Mouse (Mus musculus) macrophage (primary cell): ENCODE results near the gene Cbr2. TPM values are rescaled to one million over a fixed set of nuclear protein-coding genes. Genes with fewer than 3 reads are reported as not detected.
"Not testable (repeated sequence)": the region's sequence is repeated elsewhere in the genome, so short reads cannot be mapped to it uniquely, and the experiment has no call there.

Experiments used
- H3K27ac ChIP-seq: fragments of 350-480 bp; formaldehyde crosslinking; 2 replicates; pipeline ENCODE4 v1.9.0; 2021
- H3K36me3 ChIP-seq: fragments of 350-480 bp; formaldehyde crosslinking; 2 replicates; pipeline ENCODE4 v1.9.0; 2021; ENCODE audit errors: inconsistent target
- H3K4me3 ChIP-seq: fragments of 350-480 bp; formaldehyde crosslinking; 2 replicates; pipeline ENCODE4 v1.9.0; 2021; ENCODE audit errors: inconsistent target
- H3K79me2 ChIP-seq: fragments of 350-480 bp; formaldehyde crosslinking; 2 replicates; pipeline ENCODE4 v1.9.0; 2021; ENCODE audit errors: inconsistent target
- WGBS: methylation state at CpG from one replicate; pipeline ENCODE4 v1.1.7; 2026; ENCODE audit warnings: inconsistent platforms; ENCODE audit not compliant: missing documents; 5-methylcytosine and 5-hydroxymethylcytosine counted together
- polyA plus RNA-seq: library from polyadenylated mRNA; stranded (reverse); fragments of 250-400 nt; gene quantifications from 3 replicates; pipeline ENCODE4 v1.2.4, GENCODE M21; 2018; ENCODE audit warnings: inconsistent platforms
- total RNA-seq, 78 experiments: library from RNA; depleted of rRNA; stranded (reverse); fragments of 250-400 nt; gene quantifications; 1 replicate in 9 of 78; 2 replicates in 24 of 78; 3 replicates in 43 of 78; 4 replicates in 2 of 78; pipeline ENCODE4 v1.2.4; 2018; ENCODE audit warnings: inconsistent platforms in 56 of 78

The Cbr2 gene
- 10 to 100 TPM in 5 of 26 experiments, 1 to 10 TPM in 19, not detected in 2; 1.0 to 16.7 (median 4.0) TPM for total RNA-seq (2018; cell fraction: chromatin; rRNA removed)
- 10 to 100 TPM in 19 of 26 experiments, 1 to 10 TPM in 7; 5.6 to 78.3 (median 25.1) TPM for total RNA-seq (2018; cell fraction: cytosol; rRNA removed)
- 10 to 100 TPM in 12 of 26 experiments, 1 to 10 TPM in 14; 1.7 to 44.5 (median 8.1) TPM for total RNA-seq (2018; cell fraction: nucleus; rRNA removed)
- 26.0 to 63.7 TPM (median 28.8 TPM) in 3 replicates for polyA plus RNA-seq

DNA sequence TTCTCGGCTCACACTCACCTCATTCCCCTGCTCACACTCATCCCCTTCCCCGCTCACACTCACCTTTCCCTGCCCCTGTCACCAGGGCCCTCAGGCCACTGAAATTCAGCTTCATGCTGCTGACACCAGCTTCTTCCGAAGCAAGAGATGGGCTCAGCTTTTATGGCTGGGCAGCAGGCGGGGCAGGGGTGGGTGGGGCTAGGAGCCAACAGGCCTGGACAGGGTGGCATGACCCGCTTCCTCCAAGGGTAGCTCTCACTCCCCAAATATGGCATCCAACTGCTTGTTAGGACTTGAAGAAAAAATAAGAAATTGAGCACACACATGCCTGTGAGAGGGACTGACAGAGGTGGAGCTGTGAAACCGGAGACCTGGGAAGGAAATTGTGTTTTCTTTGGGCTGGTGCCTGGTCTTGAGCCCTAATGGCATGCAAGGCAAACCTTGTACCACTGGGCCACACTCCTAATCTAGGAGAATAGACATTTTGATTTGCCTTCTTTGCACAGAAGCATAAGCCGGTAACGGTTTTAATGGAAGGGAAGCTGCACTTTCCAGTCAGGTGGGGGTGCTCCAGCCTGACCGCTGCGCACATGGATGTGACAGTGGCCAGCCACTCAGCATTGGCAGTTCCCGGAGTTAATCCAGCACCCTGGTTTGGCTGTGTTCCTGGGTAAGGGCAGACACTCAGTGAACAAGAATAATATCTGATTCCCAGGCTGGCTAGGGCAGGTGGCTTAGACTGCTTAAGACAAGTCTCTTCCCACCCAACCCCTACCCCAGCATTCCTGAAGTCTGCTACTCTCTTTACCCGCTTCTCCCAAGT lies at the start of gene Cbr2:
TSS of gene Cbr2 (minus strand) at position 257 of the 823 bp plus-strand sequence.
- H3K36me3 ChIP-seq = no peaks in the 10 kb centered on the region
- peak within 1 kb of the TSS; percentile 20 for H3K4me3 ChIP-seq
- peak within 1 kb of the TSS; percentile 77 for H3K27ac ChIP-seq
- 90% methylated on average over 12 of the region's 12 CpGs for WGBS
- H3K79me2 ChIP-seq = no peaks in the 10 kb centered on the region

DNA sequence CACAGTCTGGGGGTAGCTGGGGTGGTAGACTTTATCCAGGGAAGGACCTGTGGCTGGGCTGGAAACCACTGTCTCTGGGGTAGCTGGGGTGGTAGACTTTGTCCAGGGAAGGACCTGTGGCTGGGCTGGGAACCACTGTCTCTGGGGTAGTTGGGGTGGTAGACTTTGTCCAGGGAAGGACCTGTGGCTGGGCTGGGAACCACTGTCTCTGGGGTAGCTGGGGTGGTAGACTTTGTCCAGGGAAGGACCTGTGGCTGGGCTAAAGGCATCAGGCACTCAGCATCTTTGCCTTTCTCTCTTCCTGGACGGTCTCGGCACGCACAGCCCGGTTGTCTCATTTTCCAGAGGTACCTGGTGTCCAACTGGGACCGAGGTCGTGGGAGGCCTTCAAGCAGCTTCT lies 49.4 kb upstream of the Cbr2 start:
- not testable (repeated sequence) for H3K36me3 ChIP-seq, H3K27ac ChIP-seq, H3K4me3 ChIP-seq
- WGBS = 92% methylated on average over 5 of the region's 6 CpGs
- H3K79me2 ChIP-seq = peaks cover 15% of the 10 kb centered on the region

DNA sequence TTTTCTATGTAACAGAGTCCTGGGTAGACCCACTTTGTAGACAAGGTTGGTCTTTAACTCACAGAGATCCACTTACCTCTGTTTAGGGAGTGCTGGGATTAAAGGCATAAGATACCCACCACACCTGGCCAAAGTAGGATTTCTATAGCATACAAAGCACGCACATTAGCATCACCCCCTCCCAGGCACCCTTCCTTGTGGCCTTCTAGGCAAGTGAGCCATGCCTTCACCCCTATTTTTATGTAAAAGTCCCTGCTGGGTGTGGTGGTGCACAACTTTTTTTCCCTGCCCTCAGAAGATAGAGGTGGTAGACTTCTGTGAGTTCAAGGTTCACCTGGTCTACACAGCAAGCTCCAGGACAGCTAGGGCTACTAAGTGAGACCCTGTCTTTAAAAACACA lies 48.0 kb upstream of the Cbr2 start:
- no peak overlapping the region for H3K27ac ChIP-seq
- H3K36me3 ChIP-seq = no peaks in the 10 kb centered on the region
- H3K79me2 ChIP-seq = peaks cover 3% of the 10 kb centered on the region
- 100% methylated on average over 1 of the region's 1 CpGs for WGBS
- H3K4me3 ChIP-seq = no peak overlapping the region

DNA sequence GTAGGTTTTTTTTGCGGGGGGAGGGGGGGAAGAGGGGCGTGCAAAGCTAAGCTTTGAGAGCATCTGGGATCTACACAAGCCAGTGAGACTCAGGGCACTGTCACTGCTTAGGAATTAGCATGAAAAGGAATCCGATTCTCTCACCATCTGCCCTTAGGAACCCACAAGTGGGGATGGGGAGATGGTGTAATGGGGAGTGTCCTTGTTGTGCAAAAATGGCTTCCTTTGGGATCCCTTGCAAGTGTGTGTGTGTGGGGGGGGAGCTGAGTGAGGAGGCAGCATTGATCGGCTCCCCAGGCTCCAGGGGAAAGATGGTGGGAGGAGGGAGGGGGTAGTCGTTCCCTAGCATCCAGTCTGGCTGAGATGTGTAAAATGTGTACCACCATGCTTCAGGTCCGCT lies 45.2 kb upstream of the Cbr2 start:
- 53% methylated on average over 6 of the region's 6 CpGs for WGBS
- Histone ChIP-seq H3K36me3 (no peaks in the 10 kb centered on the region), H3K4me3 (no peak overlapping the region), H3K27ac (no peak overlapping the region), H3K79me2 (no peaks in the 10 kb centered on the region)

DNA sequence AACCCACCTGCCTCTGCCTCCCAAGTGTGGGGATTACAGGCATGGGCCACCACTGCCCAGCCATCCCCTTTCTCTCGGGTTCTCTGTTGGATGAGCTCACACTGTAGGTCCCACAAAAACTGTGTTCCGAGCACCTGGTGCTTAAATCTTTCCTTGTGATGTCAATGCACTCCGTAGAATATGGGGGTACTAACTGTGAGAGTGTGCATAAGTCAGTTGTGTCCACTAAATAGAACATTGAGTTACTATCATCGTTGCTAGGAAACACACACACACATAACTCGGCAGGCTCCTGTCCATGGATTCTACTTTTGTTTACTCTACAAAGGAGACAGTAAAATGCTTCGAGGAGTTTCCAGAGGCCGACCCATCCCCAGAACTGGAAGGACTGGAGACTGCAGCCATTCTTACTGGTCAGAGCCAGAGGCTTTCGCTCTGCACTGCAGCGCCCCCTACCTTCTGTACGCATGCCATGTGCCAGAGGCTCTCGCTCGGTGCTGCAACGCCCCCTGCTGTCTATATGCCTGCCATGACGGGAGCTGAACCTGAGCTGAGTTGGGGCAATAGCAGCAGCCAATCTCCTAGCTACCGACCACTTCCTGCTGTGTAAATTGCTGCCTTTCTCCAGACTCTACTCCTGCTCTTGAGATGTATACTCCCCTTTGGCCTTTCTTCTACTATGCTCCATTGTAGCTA lies 44.0 kb upstream of the Cbr2 start:
- 27% methylated on average over 15 of the region's 15 CpGs for WGBS

DNA sequence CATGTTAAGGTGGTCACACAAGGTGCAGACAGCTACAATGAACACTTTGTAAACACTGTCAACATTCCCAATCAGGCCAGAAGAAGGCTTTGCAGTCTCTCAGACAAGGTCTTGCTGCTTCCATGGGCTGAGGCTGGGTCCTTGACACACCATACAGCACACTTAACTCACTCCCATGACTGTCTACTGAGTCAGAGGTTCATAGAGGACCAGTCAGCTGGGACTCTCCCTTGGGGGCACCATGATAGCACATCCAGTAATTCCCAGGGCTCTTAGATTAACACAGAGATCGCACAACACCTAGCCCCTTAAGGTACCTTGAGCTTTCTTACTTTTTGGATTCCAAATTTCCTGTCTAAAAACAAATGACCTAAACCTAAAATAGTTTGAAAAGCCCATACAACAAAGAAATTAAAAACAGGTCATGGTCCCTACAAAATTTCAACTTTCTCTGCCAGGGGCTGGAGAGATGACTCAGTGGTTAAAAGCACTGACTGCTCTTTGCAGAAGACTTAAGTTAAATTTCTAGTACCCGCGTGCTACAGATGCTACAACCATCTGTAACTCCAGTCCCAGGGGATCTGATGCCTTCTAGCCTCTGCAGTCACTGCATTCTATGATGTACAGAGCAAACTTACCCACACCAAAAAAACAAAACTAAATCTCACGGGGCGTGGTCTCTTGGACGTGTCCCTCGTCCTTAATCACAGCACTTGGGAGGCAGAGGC lies 41.7 kb upstream of the Cbr2 start:
- Histone ChIP-seq H3K4me3 (no peak overlapping the region), H3K27ac (no peak overlapping the region), H3K79me2 (no peaks in the 10 kb centered on the region), H3K36me3 (no peaks in the 10 kb centered on the region)
- WGBS = 90% methylated on average over 7 of the region's 7 CpGs

More for the DNA sequence above, 44.0 kb upstream of the Cbr2 start:
- H3K4me3 ChIP-seq = no peak overlapping the region
- H3K36me3 ChIP-seq = no peaks in the 10 kb centered on the region
- H3K27ac ChIP-seq = no peak overlapping the region
- no peaks in the 10 kb centered on the region for H3K79me2 ChIP-seq

DNA sequence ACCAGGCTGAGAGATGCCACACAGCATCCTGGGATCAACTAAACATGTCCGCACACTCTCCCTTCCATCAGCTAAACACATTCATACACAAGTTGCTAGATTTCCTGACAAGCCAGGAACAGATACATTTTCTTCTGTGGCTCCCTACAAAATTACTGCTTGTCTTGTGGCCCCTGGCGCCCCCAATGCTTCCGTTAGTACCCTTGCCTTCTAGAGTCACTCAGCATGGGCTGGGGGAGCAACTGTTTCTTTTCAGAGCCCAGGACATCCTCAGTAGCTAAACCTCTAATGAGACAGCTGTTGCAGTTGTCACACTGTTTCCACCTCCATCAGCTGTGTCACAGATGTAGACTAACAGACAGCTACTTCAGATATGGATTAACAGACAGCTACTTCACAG lies 40.8 kb upstream of the Cbr2 start:
- 100% methylated on average over 3 of the region's 3 CpGs for WGBS
- H3K36me3 ChIP-seq = no peaks in the 10 kb centered on the region
- no peaks in the 10 kb centered on the region for H3K79me2 ChIP-seq
- no peak overlapping the region for H3K27ac ChIP-seq
- no peak overlapping the region for H3K4me3 ChIP-seq

DNA sequence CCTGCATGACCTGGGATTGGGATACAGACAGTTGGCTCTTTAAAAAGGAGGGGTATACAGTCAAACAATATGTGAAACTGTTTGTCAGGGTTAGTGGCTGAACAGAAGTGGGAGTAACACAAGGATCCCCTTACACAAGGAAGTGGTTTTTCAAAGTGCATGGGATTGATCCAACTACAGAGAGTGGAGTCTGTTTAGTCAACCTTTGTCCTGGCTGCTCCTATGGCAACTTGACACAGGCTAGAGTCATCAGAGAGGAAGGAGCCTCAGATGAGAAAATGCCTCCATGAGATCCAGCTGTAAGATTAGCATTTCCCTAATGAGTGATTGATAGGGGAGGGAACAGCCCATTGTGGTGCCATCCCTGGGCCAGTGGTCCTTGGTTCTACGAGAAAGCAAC lies 36.3 kb upstream of the Cbr2 start:
- Histone ChIP-seq H3K27ac (no peak overlapping the region), H3K4me3 (no peak overlapping the region), H3K36me3 (no peaks in the 10 kb centered on the region), H3K79me2 (no peaks in the 10 kb centered on the region)
- WGBS = 92% methylated on average over 1 of the region's 1 CpGs

DNA sequence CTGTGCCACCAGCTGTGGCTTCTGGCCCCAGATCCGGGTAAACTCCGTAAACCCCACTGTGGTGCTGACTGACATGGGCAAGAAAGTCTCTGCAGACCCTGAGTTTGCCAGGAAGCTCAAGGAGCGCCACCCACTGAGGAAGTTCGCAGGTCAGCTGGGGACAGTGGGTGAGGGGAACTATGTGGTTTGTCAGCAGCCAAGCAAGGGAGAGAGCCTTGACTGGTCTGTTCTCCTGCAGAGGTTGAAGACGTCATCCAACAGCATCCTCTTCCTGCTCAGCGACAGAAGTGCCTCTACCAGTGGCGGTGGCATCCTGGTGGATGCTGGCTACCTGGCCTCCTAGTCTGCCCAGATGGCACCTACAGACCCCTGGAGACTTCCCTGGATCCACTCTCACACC lies 35.1 kb upstream of the Cbr2 start:
- 10% methylated on average over 3 of the region's 7 CpGs for WGBS
- not testable (repeated sequence) for H3K4me3 ChIP-seq, H3K79me2 ChIP-seq, H3K27ac ChIP-seq, H3K36me3 ChIP-seq

DNA sequence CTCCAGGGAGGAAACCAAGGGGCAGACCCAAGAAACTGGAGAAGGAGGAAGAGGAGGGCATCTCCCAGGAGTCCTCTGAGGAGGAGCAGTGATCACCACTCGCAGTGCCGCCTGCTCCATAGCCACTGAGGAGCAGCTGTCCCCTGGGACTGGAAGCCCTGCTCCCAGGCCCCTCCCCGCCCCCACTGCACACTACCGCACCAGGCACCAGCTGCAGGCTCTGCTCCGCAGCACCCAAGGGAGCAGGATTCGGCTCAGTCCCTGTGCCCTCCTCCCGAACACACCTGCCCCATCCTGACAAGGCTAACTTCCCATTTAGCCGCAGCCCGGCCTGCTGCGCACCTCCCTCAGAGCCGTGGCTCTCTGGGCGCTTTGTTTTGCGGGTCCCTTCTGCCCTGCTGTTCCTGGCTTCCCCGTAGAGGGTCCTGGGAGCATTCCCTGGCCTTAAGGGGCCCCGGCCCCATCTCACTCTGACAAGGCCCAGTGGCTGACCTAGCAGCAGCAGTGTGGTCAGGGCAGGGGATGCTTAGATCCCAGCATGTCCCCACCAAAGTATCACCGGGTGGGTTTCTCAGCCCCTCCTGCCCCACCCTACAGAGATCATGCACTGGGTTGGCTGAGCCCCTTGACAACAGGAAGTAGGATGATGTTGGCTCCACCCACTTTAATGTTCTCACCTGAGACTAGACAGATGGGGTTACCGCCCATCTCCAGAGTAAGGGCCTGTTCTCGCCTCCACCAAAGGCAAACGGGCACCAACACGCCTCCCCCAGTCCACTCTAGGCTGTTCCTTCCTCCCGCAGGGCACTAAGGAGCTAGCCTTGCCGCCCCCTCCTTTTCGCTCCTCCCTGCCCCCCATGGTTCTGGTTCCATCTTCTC lies 31.4 kb upstream of the Cbr2 start:
- not testable (repeated sequence) for H3K27ac ChIP-seq, H3K4me3 ChIP-seq, H3K79me2 ChIP-seq, H3K36me3 ChIP-seq
- WGBS = no CpG with 5 or more reads among the region's 23 CpGs

DNA sequence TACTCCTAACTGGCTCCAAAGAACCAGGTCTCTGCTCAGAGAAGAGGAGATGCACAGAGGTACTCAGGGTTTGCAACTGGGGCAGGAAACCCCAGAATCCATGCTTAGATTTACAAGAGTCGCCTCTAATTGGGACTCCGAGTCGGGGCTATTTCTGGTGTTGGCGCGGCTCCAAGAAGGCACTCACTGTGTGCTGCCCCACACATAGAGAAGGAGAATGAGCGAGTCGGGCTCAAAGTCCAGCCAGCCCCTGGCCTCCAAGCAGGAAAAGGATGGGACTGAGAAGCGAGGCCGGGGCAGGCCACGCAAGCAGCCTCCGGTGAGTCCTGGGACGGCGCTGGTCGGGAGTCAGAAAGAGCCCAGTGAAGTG lies 30.7 kb upstream of the Cbr2 start, which contains the start of gene Hmga1b:
TSS of gene Hmga1b (plus strand) at position 123 of the 370 bp plus-strand sequence.
- WGBS = 29% methylated on average over 12 of the region's 14 CpGs
- not testable (repeated sequence) for H3K79me2 ChIP-seq, H3K4me3 ChIP-seq, H3K36me3 ChIP-seq, H3K27ac ChIP-seq

DNA sequence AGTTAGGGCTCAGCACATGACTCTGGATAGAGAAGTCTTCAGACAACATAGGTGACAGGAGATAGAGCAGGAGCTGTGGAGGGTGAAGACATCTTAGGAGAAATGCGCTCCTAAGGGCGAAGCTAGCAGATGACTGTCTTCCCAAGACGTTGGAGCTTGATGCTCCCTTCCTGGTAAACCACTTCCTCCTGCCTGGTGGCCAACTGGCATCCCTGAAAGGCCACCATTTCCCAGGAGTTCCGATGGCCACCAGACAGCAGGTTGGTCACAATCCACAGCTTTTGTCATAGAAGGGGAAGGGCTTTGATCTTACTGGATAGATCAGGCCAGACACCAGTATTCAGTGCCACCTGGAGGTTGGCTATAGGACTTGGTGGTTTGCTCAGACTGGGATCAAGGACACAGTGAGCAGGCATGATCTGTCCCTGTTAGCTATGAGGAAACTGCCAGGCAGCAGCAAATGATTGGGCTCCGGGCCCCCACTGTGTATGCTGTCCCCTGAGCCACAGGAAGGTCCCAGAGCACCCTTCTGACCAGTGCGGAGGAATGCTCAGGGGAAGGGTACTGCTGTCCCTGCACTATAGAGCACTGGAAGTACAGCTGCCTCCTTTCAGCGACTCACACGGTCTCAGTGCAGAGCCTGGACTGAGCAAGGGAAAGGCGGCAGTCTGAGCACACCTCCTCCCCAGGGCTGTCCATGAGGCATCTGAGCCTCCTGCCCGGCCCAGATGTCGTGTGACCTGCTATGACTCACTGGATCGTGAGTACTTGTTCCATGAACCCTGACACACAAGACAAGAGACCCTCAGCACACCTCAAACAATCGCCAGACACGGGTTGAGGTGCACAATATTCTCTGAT lies 30.1 kb upstream of the Cbr2 start:
- no peak overlapping the region for H3K4me3 ChIP-seq
- no peaks in the 10 kb centered on the region for H3K36me3 ChIP-seq
- WGBS = 83% methylated on average over 14 of the region's 14 CpGs
- H3K79me2 ChIP-seq = no peaks in the 10 kb centered on the region
- H3K27ac ChIP-seq = no peak overlapping the region

DNA sequence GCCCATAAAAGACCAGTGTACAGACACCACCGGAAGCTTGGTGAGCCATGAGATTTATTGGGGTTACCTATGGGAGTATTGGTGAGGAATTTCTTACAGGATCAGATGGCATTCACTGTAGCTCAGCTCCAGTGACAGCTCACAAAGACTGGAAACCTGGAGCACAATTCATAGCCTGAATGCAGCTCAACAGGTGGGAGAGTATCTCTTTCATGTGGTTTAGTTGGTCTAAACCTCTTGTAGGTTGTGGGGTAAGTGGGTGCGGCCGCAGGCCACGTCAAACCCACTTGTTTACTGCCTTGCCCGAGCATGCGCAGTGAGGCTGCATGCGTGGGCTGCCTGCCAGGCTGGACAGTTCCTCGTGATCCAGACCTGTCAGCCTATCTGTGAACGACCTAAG lies 28.3 kb upstream of the Cbr2 start:
- WGBS = 98% methylated on average over 5 of the region's 9 CpGs
- no peak overlapping the region for H3K4me3 ChIP-seq
- no peaks in the 10 kb centered on the region for H3K79me2 ChIP-seq
- H3K27ac ChIP-seq = no peak overlapping the region
- no peaks in the 10 kb centered on the region for H3K36me3 ChIP-seq
